Mouse (Mus musculus): ENCODE results near the gene Atp6v0d1. TPM values are rescaled to one million over a fixed set of nuclear protein-coding genes. Genes with fewer than 3 reads are reported as not detected.

Gene Atp6v0d1
- polyA plus RNA-seq, 1 experiment from 2014 or later = 112 TPM

DNA sequence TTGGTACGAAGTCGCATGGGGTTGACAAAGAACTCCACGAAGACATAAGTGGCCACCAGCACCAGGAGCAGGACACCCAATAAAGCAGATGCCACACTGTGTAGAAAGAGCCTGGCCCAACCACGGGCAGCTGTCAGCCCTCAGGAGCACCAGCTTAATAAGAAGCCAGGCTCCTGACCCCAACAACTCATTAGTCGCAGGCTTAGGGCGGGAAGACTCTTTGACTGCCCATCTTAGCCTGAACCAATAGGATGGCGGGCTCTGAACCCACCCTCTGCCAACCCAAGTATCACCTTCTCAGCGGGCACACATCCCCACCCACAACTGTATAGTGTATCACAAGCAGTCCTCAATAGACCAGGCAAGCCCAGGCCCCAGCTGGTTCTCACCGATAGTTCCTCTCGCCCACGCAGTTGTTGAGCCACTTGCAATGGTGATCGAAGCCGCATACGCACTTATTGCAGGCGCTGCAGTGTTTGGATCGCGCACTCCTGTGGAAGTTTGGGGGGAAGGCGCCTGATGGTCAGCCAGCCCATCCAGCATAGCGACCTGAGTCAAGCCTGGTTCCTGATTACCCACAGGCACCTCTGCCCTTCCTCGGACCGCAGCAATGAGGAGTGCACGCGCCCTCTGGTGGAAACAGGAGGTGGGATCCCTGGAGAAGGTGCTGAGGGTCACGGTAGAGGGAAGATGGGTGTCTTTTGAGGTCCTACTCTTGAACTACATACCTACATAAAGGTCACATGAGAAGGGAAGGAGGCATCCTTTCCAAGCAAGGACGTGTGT is 89.0 kb downstream of the Atp6v0d1 start:
- Histone ChIP-seq H3K27me3 (ENCODE audit: insufficient read depth, low read length) (no peaks in the 10 kb centered on the region), H3K36me3 (ENCODE audit: insufficient read depth, low read length) (peaks cover 16% of the 10 kb centered on the region), H3K9me3 (replicated peaks; ENCODE audit: low read length) (no peaks in the 10 kb centered on the region), H3K4me2 (ENCODE audit: low read length) (no peak overlapping the region), H3K4me1 (replicated peaks; ENCODE audit: insufficient read depth, low read length) (peaks cover 23% of the 10 kb centered on the region), H3K4me3 (replicated peaks; ENCODE audit: low read depth, low read length) (no peak overlapping the region), H3K9ac (ENCODE audit: low read depth, low read length) (no peak overlapping the region), H3K27ac (no peak overlapping the region)
- TF ChIP-seq CTCF (IDR thresholded peaks at IDR 0.05; ENCODE audit: low read depth) = peak; percentile 93
- WGBS = 41% methylated on average over 25 of the region's 25 CpGs
- peak; percentile 41; the same call in 1 of the 2 replicates for ATAC-seq (replicated peaks; ENCODE audit: low FRiP score, low read depth)
- DNase-seq (ENCODE audit: low spot score) = peak; percentile 74

DNA sequence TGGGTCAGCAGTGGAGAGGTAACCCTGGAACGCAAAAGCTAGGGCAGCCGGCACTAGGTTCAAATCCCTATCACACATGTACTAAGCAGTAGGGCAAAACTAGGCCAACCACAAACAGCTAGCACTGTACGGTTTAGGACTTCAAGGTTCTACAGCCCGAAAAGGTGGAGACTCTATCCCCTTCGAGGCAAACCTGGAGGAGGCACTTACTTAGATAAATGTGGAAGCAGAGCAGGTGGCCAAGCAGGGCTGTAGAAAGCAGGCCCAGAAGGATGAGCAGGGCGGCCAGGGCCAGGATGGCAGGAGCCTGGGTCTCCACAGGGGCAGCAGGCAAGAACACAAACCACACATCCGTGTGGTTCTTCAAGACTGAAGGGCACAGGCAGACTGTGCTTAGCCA is 89.7 kb downstream of the Atp6v0d1 start:
- 90% methylated on average over 7 of the region's 7 CpGs for WGBS
- DNase-seq (ENCODE audit: low spot score) = no peak
- Histone ChIP-seq H3K4me3 (replicated peaks; ENCODE audit: low read depth, low read length) (no peak overlapping the region), H3K27ac (no peak overlapping the region), H3K36me3 (ENCODE audit: insufficient read depth, low read length) (peaks cover 16% of the 10 kb centered on the region), H3K4me2 (ENCODE audit: low read length) (no peak overlapping the region), H3K9me3 (replicated peaks; ENCODE audit: low read length) (no peaks in the 10 kb centered on the region), H3K4me1 (replicated peaks; ENCODE audit: insufficient read depth, low read length) (peaks cover 23% of the 10 kb centered on the region), H3K9ac (ENCODE audit: low read depth, low read length) (no peak overlapping the region), H3K27me3 (ENCODE audit: insufficient read depth, low read length) (no peaks in the 10 kb centered on the region)
- no peak for ATAC-seq (replicated peaks; ENCODE audit: low FRiP score, low read depth)
- no peak for TF ChIP-seq CTCF (IDR thresholded peaks at IDR 0.05; ENCODE audit: low read depth)

DNA sequence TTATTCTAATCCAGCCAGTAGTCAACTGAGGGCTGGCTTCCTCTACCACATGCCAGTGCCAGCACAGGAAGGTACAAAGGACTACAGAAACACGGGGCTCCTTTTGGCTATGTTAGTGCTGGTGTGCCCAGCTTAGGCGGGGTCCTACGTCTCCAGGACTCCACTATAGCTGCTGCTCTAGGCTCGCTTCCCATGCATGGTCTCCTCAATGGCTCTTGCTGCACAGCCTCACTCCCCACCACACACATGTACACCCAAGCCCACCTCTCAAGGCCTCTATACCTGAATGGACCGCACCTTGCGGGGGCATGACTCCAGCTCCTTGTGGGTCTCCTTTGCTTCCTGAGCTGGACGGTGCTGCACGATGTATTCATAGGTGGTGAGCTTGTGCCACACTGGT is 90.1 kb downstream of the Atp6v0d1 start:
- H3K4me2 ChIP-seq (ENCODE audit: low read length) = no peak overlapping the region
- H3K4me3 ChIP-seq (replicated peaks; ENCODE audit: low read depth, low read length) = no peak overlapping the region
- no peaks in the 10 kb centered on the region for H3K27me3 ChIP-seq (ENCODE audit: insufficient read depth, low read length)
- H3K4me1 ChIP-seq (replicated peaks; ENCODE audit: insufficient read depth, low read length) = peaks cover 27% of the 10 kb centered on the region
- peaks cover 16% of the 10 kb centered on the region for H3K36me3 ChIP-seq (ENCODE audit: insufficient read depth, low read length)
- DNase-seq (ENCODE audit: low spot score) (no peak), ATAC-seq (replicated peaks; ENCODE audit: low FRiP score, low read depth) (no peak)
- 89% methylated on average over 8 of the region's 8 CpGs for WGBS
- no peak for TF ChIP-seq CTCF (IDR thresholded peaks at IDR 0.05; ENCODE audit: low read depth)
- no peak overlapping the region for H3K27ac ChIP-seq
- no peak overlapping the region for H3K9ac ChIP-seq (ENCODE audit: low read depth, low read length)
- H3K9me3 ChIP-seq (replicated peaks; ENCODE audit: low read length) = no peaks in the 10 kb centered on the region

- Histone ChIP-seq H3K9me3 (replicated peaks; ENCODE audit: low read length) (no peaks in the 10 kb centered on the region), H3K9ac (ENCODE audit: low read depth, low read length) (no peak overlapping the region), H3K27ac (peak overlapping the region; percentile 31), H3K4me1 (replicated peaks; ENCODE audit: insufficient read depth, low read length) (peaks cover 29% of the 10 kb centered on the region), H3K27me3 (ENCODE audit: insufficient read depth, low read length) (no peaks in the 10 kb centered on the region), H3K36me3 (ENCODE audit: insufficient read depth, low read length) (peaks cover 16% of the 10 kb centered on the region), H3K4me2 (ENCODE audit: low read length) (no peak overlapping the region), H3K4me3 (replicated peaks; ENCODE audit: low read depth, low read length) (no peak overlapping the region)
- no peak for TF ChIP-seq CTCF (IDR thresholded peaks at IDR 0.05; ENCODE audit: low read depth)
- WGBS = 44% methylated on average over 4 of the region's 4 CpGs
- ATAC-seq (replicated peaks; ENCODE audit: low FRiP score, low read depth) (no peak), DNase-seq (ENCODE audit: low spot score) (no peak)
Measured at GRCm38 (mm10) chr8:105475254-105475653, 90.6 kb downstream of the Atp6v0d1 start.

DNA sequence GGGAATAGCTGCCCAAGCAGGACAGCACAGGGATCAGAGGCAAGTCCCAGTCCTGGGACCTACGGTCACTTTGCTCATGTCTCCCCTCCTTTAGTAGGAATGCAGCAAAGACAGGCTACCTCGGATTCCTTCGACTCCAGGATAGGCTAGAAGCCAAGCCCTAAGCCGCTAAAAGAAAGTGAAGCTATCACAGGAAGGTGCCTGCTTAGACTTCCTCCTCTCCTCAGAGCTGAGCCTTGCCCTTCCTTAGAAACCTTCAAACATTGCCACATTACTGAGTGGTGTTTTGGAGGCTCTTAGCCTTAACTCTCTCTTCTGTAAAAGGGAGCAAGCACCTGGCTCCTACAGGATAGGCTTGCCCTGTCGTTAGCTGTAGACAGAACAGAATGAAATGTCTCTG is 91.2 kb downstream of the Atp6v0d1 start:
- Histone ChIP-seq H3K4me3 (replicated peaks; ENCODE audit: low read depth, low read length) (no peak overlapping the region), H3K4me1 (replicated peaks; ENCODE audit: insufficient read depth, low read length) (peaks cover 29% of the 10 kb centered on the region), H3K4me2 (ENCODE audit: low read length) (no peak overlapping the region), H3K27me3 (ENCODE audit: insufficient read depth, low read length) (no peaks in the 10 kb centered on the region), H3K9me3 (replicated peaks; ENCODE audit: low read length) (no peaks in the 10 kb centered on the region), H3K27ac (peak overlapping the region; percentile 31), H3K9ac (ENCODE audit: low read depth, low read length) (no peak overlapping the region), H3K36me3 (ENCODE audit: insufficient read depth, low read length) (peaks cover 16% of the 10 kb centered on the region)
- no peak for TF ChIP-seq CTCF (IDR thresholded peaks at IDR 0.05; ENCODE audit: low read depth)
- no peak for DNase-seq (ENCODE audit: low spot score)
- 46% methylated on average over 5 of the region's 5 CpGs for WGBS
- no peak for ATAC-seq (replicated peaks; ENCODE audit: low FRiP score, low read depth)

MicroRNAs encoded within 50 kb of the gene (microRNA counts, 519-probe panel; counts per million panel counts)
- microRNA mmu-miR-1966 = 330 counts per million, percentile 68 among the panel's probes with 10 or more counts

Small RNA genes lying within 50 kb of the gene (microRNA-seq; reads per million reads assigned to microRNA genes)
- gene Mir1966 = not detected

Other genes with a start within 250 kb of the Atp6v0d1 start
- 5.2 and 5.6 TPM in 2 replicates for gene Lrrc29, start 239.8 kb downstream of the Atp6v0d1 start, polyA plus RNA-seq (2015; fragmentation: Nextera tagmentation; extraction: Ambion mirVana)
- 134 and 140 TPM in 2 replicates for gene Tmem208, start 239.7 kb downstream of the Atp6v0d1 start, polyA plus RNA-seq (2015; fragmentation: Nextera tagmentation; extraction: Ambion mirVana)
- gene Fhod1, start 218.1 kb downstream of the Atp6v0d1 start, polyA plus RNA-seq (2015; fragmentation: Nextera tagmentation; extraction: Ambion mirVana) = 1.8 and 2.3 TPM in 2 replicates
- gene Slc9a5, start 217.2 kb downstream of the Atp6v0d1 start, polyA plus RNA-seq (2015; fragmentation: Nextera tagmentation; extraction: Ambion mirVana) = 1.3 and 1.4 TPM in 2 replicates
- gene Plekhg4, start 192.8 kb downstream of the Atp6v0d1 start, polyA plus RNA-seq (2015; fragmentation: Nextera tagmentation; extraction: Ambion mirVana) = 0.31 and 0.33 TPM in 2 replicates
- gene Kctd19, start 152.5 kb downstream of the Atp6v0d1 start, polyA plus RNA-seq (2015; fragmentation: Nextera tagmentation; extraction: Ambion mirVana) = 0.05 TPM in 1 of 2 replicates, not detected in the other
- gene Lrrc36, start 152.5 kb downstream of the Atp6v0d1 start, polyA plus RNA-seq (2015; fragmentation: Nextera tagmentation; extraction: Ambion mirVana) = 0.15 and 0.34 TPM in 2 replicates
- 15.6 and 19.4 TPM in 2 replicates for gene Tppp3, start 94.5 kb downstream of the Atp6v0d1 start, polyA plus RNA-seq (2015; fragmentation: Nextera tagmentation; extraction: Ambion mirVana)
- gene Zdhhc1, start 69.1 kb downstream of the Atp6v0d1 start, polyA plus RNA-seq (2015; fragmentation: Nextera tagmentation; extraction: Ambion mirVana) = 28.0 and 30.5 TPM in 2 replicates
- gene Hsd11b2, start 47.3 kb downstream of the Atp6v0d1 start, polyA plus RNA-seq (2015; fragmentation: Nextera tagmentation; extraction: Ambion mirVana) = 42.4 and 44.8 TPM in 2 replicates
- gene Ripor1, start 39.2 kb upstream of the Atp6v0d1 start, polyA plus RNA-seq (2015; fragmentation: Nextera tagmentation; extraction: Ambion mirVana) = 40.9 and 44.4 TPM in 2 replicates
- 85.5 and 89.4 TPM in 2 replicates for gene Ctcf, start 70.5 kb upstream of the Atp6v0d1 start, polyA plus RNA-seq (2015; fragmentation: Nextera tagmentation; extraction: Ambion mirVana)
- gene Agrp, start 71.3 kb upstream of the Atp6v0d1 start, polyA plus RNA-seq (2015; fragmentation: Nextera tagmentation; extraction: Ambion mirVana) = 0.61 and 1.2 TPM in 2 replicates
- gene Carmil2, start 120.2 kb upstream of the Atp6v0d1 start, polyA plus RNA-seq (2015; fragmentation: Nextera tagmentation; extraction: Ambion mirVana) = 0.28 and 0.45 TPM in 2 replicates
- 51.2 and 53.4 TPM in 2 replicates for gene Acd, start 135.1 kb upstream of the Atp6v0d1 start, polyA plus RNA-seq (2015; fragmentation: Nextera tagmentation; extraction: Ambion mirVana)
- 18.7 and 19.6 TPM in 2 replicates for gene Pard6a, start 135.1 kb upstream of the Atp6v0d1 start, polyA plus RNA-seq (2015; fragmentation: Nextera tagmentation; extraction: Ambion mirVana)
- gene 4933405L10Rik, start 141.6 kb upstream of the Atp6v0d1 start, polyA plus RNA-seq (2015; fragmentation: Nextera tagmentation; extraction: Ambion mirVana) = 0.11 TPM in 1 of 2 replicates, not detected in the other
- 14.6 and 17.8 TPM in 2 replicates for gene Enkd1, start 142.2 kb upstream of the Atp6v0d1 start, polyA plus RNA-seq (2015; fragmentation: Nextera tagmentation; extraction: Ambion mirVana)
- 19.2 and 21.0 TPM in 2 replicates for gene Gfod2, start 192.6 kb upstream of the Atp6v0d1 start, polyA plus RNA-seq (2015; fragmentation: Nextera tagmentation; extraction: Ambion mirVana)

All from kidney, postnatal 0 days (tissue).